Mouse (Mus musculus) T-helper 17 cell (primary cell): ENCODE data around the gene Nid2.

Source experiments
- in situ Hi-C, 2 experiments: fragments of 300-600 bp; cut with MboI, MseI; formaldehyde crosslinking; loops; 1 replicate in 1 of 2; 2 replicates in 1 of 2; pipeline ENCODE4 v1.15.1; 2025; ENCODE audit warnings: high pct_unique_total_duplicates in 2 of 2

Gene Nid2

GRCm38 (mm10) chr14:19751025-19751771 is at the start of gene Nid2:
Nid2 (plus strand) TSS chr14:19751265.
- in situ Hi-C loops, result no loop called here

- in situ Hi-C loops, result loop anchor here (5.0 to 10.0 kb wide), 6 partner anchors 101 to 543 kb away; no protein-coding TSS in a partner anchor
Measured at GRCm38 (mm10) chr14:19701546-19701945, 49.5 kb upstream of the Nid2 start.

GRCm38 (mm10) chr14:19705649-19706048 is 45.4 kb upstream of the Nid2 start:
- in situ Hi-C loops, result loop anchor here in 1 of 2 experiments (10.0 kb wide), 2 partner anchors 219 to 539 kb away; no protein-coding TSS in a partner anchor

DNA sequence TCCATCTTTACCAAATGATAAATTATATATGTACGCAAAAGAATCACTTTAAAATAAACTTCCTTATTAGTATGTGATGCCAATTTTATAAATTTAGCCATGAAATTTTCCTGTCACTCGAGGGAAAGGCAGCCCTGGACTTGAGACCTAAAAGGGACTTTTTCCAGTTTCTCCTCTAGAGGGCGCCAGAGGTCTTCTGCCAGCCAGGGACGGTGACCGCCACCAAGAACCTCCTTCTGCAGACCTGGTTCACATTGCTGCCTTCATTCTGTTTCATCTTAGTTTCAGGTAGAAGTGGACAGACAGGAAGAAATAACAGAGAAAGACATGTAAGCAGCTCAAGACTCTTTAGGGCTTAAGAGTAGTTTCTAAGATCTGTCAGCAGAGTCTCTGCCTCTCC is 44.6 kb upstream of the Nid2 start:
- in situ Hi-C loops, result loop anchor here in 1 of 2 experiments (10.0 kb wide), 2 partner anchors 218 to 538 kb away; no protein-coding TSS in a partner anchor

GRCm38 (mm10) chr14:19706997-19707396 is 44.1 kb upstream of the Nid2 start:
- in situ Hi-C loops, result loop anchor here in 1 of 2 experiments (10.0 kb wide), 2 partner anchors 218 to 538 kb away; no protein-coding TSS in a partner anchor

GRCm38 (mm10) chr14:19707721-19708507 is 43.2 kb upstream of the Nid2 start:
- in situ Hi-C loops, result loop anchor here in 1 of 2 experiments (10.0 kb wide), 2 partner anchors 217 to 537 kb away; no protein-coding TSS in a partner anchor

DNA sequence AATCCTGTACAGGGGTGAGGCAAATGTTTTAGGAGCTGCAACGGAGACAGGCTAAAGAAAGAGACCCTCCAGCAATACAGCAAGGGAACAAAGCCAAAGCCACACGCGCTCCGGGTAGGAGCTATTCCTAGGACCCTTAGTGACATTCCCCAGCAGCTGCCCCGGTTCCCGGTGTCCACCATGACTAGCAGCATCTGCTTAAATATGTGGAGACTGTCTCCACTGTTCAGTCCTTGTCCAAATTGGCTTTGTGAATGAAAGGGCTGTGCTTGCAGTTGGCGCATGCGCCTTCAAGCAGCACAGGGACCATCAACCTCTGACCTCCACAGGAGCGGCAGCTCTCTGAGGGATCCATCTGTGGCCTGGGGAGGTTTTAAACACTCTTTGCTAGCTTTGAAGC is 41.9 kb upstream of the Nid2 start:
- in situ Hi-C loops, result loop anchor here in 1 of 2 experiments (10.0 kb wide), 2 partner anchors 216 to 536 kb away; no protein-coding TSS in a partner anchor

- in situ Hi-C loops, result no loop called here
Measured at GRCm38 (mm10) chr14:19711771-19712170, 39.3 kb upstream of the Nid2 start.

GRCm38 (mm10) chr14:19713067-19713466 is 38.0 kb upstream of the Nid2 start:
- in situ Hi-C loops, result no loop called here

GRCm38 (mm10) chr14:19719077-19719476 is 32.0 kb upstream of the Nid2 start:
- in situ Hi-C loops, result no loop called here

DNA sequence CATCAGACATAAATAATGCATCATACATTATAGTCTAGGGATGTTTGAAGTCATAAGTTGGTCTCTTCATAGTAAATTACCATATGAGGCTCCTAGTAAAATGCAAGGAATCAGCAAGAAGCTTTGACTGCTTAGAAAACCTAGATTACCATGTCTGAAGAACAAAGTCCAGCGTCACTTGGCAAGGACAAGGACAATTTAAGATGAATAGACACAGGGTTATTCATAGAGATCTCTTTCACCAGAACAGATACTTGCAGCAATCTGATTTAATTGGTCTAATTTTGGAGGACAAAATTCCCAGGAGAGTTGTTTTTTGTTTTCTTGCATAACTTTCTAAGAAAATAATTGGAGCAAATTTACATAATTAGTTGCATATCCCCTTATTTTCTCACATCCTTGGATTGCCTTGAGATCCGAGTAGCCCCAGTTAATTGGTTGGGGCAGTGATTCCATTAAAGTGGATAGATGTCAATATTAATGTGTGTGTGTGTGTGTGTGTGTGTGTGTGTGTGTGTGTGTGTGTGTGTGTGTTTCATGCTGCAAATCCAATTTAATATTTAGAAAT is 30.9 kb upstream of the Nid2 start:
- in situ Hi-C loops, result no loop called here

DNA sequence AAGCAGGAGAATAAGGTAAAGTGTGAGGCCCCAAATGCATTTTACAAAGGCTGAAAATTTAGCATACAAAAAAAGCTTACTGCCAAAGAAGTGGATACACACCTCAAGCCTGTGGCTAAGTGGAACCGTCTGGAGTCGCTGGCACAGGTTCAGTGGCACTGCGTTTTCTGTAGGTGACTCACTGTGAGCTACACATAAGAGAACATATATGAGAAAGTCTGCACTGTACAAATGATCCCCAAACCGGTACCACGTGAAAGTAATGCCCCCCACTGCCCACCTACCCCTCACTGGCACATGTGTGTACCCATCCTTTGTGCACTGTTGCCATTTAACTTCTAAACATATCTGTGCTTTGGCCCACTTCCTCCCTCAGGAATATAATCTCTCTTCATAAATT is 22.8 kb upstream of the Nid2 start:
- in situ Hi-C loops, result no loop called here

GRCm38 (mm10) chr14:19728737-19729136 is 22.3 kb upstream of the Nid2 start:
- in situ Hi-C loops, result no loop called here

- in situ Hi-C loops, result no loop called here
Measured at GRCm38 (mm10) chr14:19732097-19732496, 19.0 kb upstream of the Nid2 start.

- in situ Hi-C loops, result no loop called here
Measured at GRCm38 (mm10) chr14:19733490-19734282, 17.4 kb upstream of the Nid2 start.

GRCm38 (mm10) chr14:19735303-19735702 is 15.8 kb upstream of the Nid2 start:
- in situ Hi-C loops, result no loop called here

- in situ Hi-C loops, result no loop called here
Measured at GRCm38 (mm10) chr14:19737568-19737967, 13.5 kb upstream of the Nid2 start.

DNA sequence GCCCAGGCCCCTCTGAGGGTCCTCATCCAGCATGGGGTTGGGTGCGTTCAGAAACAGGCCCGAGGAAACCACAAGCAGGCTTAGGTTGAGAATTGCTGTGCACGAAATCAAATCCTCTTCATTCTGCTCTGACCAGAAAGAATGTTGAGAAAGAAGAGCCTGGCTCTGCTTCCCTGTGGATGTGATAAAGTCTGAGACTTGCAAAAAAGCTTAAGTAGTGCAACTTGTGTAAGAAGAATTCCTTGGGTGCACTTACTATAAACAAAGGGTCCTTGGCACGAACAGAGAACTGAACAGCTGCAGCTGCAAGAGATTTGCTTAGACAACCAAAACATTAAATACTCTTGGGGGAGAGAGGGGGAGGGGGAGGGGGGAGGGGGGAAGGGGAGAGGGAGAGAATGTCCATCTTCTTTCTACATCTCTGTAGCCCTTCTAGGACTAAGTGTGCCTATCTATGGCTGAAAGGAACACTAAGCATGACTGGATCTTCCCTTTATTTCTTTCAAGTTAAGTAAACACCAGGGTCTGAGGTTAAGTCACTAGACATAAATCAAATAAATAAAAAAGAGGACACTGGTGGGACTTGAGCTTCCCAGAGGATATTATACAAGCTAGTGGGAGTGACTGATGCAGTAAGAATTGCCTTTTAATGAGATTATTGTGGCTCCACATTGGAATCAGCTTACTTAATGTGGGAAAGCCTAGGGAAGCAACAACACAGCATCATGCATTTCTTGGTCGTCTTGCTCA is 12.8 kb upstream of the Nid2 start:
- in situ Hi-C loops, result no loop called here

GRCm38 (mm10) chr14:19739416-19740146 is 11.5 kb upstream of the Nid2 start:
- in situ Hi-C loops, result no loop called here
